Mouse (Mus musculus): ENCODE results near the gene Relb. TPM values are rescaled to one million over a fixed set of nuclear protein-coding genes. Genes with fewer than 3 reads are reported as not detected.

The Relb gene
- total RNA-seq, 1 experiment, result 13.9 TPM

DNA sequence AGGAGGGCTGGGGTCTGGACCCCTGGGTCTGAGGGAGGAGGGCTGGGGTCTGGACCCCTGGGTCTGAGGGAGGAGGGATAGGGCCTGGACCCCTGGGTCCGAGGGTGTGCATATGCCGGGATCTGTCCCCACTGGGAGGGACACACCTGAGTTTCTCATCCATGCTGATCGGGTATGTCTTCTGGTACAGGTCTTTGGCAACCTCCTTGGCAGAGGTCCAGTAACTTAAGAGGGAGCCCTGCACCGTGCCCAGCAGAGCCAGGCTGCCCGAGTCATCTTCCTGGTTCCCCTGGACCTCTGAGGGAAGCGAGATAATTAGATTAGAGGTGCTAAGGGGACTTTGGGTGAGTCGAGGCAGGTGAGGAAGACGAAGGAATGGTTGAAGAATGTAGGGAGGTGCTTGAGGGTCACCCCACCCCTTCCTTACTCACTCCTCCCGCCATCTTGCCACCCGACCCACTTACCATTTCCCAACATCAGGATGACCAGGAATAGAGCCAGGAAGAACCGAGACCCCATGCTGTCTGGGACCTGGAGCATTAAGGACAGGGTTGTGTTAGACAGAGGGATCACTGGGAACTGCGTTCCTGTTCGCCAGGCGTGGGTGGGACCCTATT is 44.0 kb upstream of the Relb start:
- no peak for DNase-seq (ENCODE audit: low read depth, low spot score)
- in situ Hi-C loops (cut with MboI; ENCODE audit: low sequenced_read_pairs in 2 of 2, unreplicated experiment in 2 of 2), result no loop called here
- no peaks in the 10 kb centered on the region for H3K36me3 ChIP-seq (ENCODE audit: control insufficient read depth, insufficient read depth, low read length, poor library complexity, severe bottlenecking)
- no peak overlapping the region for H3K9ac ChIP-seq (ENCODE audit: insufficient read depth, low read depth, low read length, poor library complexity, severe bottlenecking)
- no peaks in the 10 kb centered on the region for H3K9me3 ChIP-seq (ENCODE audit: control insufficient read depth, insufficient read depth, low read depth, low read length)
- TF ChIP-seq CHD2 (IDR thresholded peaks at IDR 0.05; ENCODE audit: low read depth, low read length), result no peak
- TF ChIP-seq ZNF384 (IDR thresholded peaks at IDR 0.05; ENCODE audit: low read depth, low read length), result no peak
- no peak for TF ChIP-seq HCFC1 (IDR thresholded peaks at IDR 0.05; ENCODE audit: borderline replicate concordance, insufficient read depth, low read length)
- no peak for TF ChIP-seq MAFK (IDR thresholded peaks at IDR 0.05; ENCODE audit: insufficient read depth, low read depth, low read length)
- TF ChIP-seq ZC3H11A (IDR thresholded peaks at IDR 0.05; ENCODE audit: borderline replicate concordance, low read depth, low read length), result no peak
- peaks cover 1 to 12% of the 10 kb centered on the region in 2 experiments; a peak in 3 of 4 replicates for H3K4me1 ChIP-seq (ENCODE audit: control insufficient read depth in 2 of 2, insufficient read depth in 2 of 2, low read length in 2 of 2, poor library complexity in 1 of 2)
- no peak overlapping the region for H3K4me3 ChIP-seq (ENCODE audit: insufficient read depth in 1 of 2, low read depth in 1 of 2, low read length in 2 of 2, poor library complexity in 1 of 2, severe bottlenecking in 1 of 2)
- H3K27ac ChIP-seq (ENCODE audit: insufficient read depth, low read depth, low read length, poor library complexity, severe bottlenecking), result no peak overlapping the region

DNA sequence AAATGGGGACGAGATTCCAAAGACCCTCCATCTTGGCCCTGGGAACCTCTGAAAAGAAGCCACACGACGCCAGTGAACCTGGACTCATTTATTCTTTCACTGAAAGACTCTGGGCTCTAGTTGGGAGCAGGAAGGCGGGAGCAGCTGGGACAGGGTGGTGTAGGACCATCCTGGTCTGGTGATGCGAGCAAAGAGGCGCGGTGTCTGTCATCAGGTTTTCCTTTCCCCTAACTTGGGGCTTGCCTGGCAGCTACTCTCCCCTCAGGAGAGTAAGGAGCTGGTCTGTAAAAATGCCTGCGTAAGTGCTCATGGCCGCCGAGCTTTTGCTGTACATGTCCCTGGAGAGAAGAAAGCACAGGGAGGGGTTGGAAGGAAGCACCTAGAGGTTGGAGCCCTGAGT is 42.3 kb upstream of the Relb start:
- in situ Hi-C loops (cut with MboI; ENCODE audit: low sequenced_read_pairs in 2 of 2, unreplicated experiment in 2 of 2), result no loop called here
- no peak for TF ChIP-seq ZNF384 (IDR thresholded peaks at IDR 0.05; ENCODE audit: low read depth, low read length)
- no peak for TF ChIP-seq HCFC1 (IDR thresholded peaks at IDR 0.05; ENCODE audit: borderline replicate concordance, insufficient read depth, low read length)
- TF ChIP-seq ZC3H11A (IDR thresholded peaks at IDR 0.05; ENCODE audit: borderline replicate concordance, low read depth, low read length), result no peak
- peaks cover 1 to 12% of the 10 kb centered on the region in 2 experiments; a peak in 3 of 4 replicates for H3K4me1 ChIP-seq (ENCODE audit: control insufficient read depth in 2 of 2, insufficient read depth in 2 of 2, low read length in 2 of 2, poor library complexity in 1 of 2)
- no peaks in the 10 kb centered on the region for H3K36me3 ChIP-seq (ENCODE audit: control insufficient read depth, insufficient read depth, low read length, poor library complexity, severe bottlenecking)
- H3K4me3 ChIP-seq (ENCODE audit: insufficient read depth in 1 of 2, low read depth in 1 of 2, low read length in 2 of 2, poor library complexity in 1 of 2, severe bottlenecking in 1 of 2), result no peak overlapping the region; a peak in 1 of 4 replicates
- no peaks in the 10 kb centered on the region for H3K9me3 ChIP-seq (ENCODE audit: control insufficient read depth, insufficient read depth, low read depth, low read length)
- DNase-seq (ENCODE audit: low read depth, low spot score), result no peak
- H3K9ac ChIP-seq (ENCODE audit: insufficient read depth, low read depth, low read length, poor library complexity, severe bottlenecking), result peak overlapping the region; percentile 18; the same call in 1 of the 2 replicates
- no peak overlapping the region for H3K27ac ChIP-seq (ENCODE audit: insufficient read depth, low read depth, low read length, poor library complexity, severe bottlenecking)

DNA sequence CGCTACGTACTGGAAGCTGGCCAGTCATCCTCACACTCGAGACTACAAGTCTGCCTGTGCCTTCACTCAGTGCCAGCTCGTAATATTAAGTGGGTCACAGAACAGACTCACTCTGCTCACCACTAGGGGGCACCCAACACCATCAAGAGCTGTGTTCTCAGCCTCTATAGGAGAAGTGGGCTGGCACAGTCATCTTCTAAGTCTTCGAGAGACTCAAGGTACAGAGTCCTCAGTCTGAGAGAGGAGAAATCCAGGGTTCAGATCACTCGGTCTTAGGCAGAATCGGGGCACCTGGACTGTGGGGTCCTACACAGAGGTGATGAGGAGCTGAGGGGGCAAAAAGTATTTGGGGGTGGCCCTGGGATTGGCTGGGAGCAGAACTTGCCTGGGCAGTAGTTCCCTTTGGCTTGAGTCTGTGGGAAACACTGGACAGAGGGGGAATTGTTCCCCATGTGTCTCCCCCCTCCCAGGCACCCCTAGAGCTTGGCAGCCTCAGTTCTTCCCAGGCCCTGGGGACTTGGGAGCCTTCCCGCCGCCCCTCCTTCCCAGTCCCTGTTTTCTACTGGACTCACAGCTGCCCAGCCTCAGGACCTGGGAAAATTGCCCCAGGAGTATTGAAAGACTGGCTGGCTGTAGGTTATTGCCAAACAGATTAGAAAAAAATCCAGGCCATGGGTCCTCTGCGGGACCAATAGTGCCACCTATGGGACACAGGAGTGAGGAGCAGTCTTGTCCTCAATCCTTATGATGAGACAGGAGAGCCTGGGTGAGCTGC is 39.9 kb upstream of the Relb start:
- peak; percentile 93 for DNase-seq (ENCODE audit: low read depth, low spot score)
- TF ChIP-seq CHD2 (IDR thresholded peaks at IDR 0.05; ENCODE audit: low read depth, low read length), result no peak
- TF ChIP-seq ZC3H11A (IDR thresholded peaks at IDR 0.05; ENCODE audit: borderline replicate concordance, low read depth, low read length), result peak; percentile 64
- TF ChIP-seq HCFC1 (IDR thresholded peaks at IDR 0.05; ENCODE audit: borderline replicate concordance, insufficient read depth, low read length), result 0 out of 2 replicates have a peak, but pooled peaks have one; percentile 14
- TF ChIP-seq ZNF384 (IDR thresholded peaks at IDR 0.05; ENCODE audit: low read depth, low read length), result peak; percentile 92
- Histone ChIP-seq H3K27ac (ENCODE audit: insufficient read depth, low read depth, low read length, poor library complexity, severe bottlenecking) (peak overlapping the region; percentile 3; the same call in 1 of the 2 replicates), H3K9ac (ENCODE audit: insufficient read depth, low read depth, low read length, poor library complexity, severe bottlenecking) (peak overlapping the region; percentile 69; the same call in 1 of the 2 replicates), H3K9me3 (ENCODE audit: control insufficient read depth, insufficient read depth, low read depth, low read length) (no peaks in the 10 kb centered on the region), H3K4me1 (ENCODE audit: control insufficient read depth in 2 of 2, insufficient read depth in 2 of 2, low read length in 2 of 2, poor library complexity in 1 of 2) (peaks cover 4 to 10% of the 10 kb centered on the region in 2 experiments), H3K36me3 (ENCODE audit: control insufficient read depth, insufficient read depth, low read length, poor library complexity, severe bottlenecking) (no peaks in the 10 kb centered on the region), H3K4me3 (ENCODE audit: insufficient read depth in 1 of 2, low read depth in 1 of 2, low read length in 2 of 2, poor library complexity in 1 of 2, severe bottlenecking in 1 of 2) (peak overlapping the region in 1 of 2 experiments; percentile 37; a peak in 1 of 4 replicates)
- in situ Hi-C loops (cut with MboI; ENCODE audit: low sequenced_read_pairs in 2 of 2, unreplicated experiment in 2 of 2), result no loop called here

DNA sequence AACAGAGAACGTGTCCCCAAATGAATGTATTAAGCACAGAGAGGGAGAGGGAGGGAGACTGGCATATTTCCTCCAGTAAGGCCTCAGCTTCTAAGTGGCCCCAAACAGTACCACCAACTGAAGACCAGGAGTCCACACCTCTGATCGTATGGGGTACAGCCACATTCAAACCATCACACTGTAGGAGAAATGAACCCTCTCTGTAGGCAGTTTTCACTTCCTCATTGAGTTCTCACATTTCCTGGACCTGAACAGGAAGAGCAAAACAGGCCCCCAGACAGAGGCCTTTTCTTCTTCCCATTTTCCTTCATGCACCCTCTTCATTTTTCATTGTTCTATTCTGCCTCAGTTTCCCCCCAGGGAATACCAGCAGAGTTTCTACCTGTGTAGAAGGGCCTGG is 38.2 kb upstream of the Relb start:
- Histone ChIP-seq H3K4me3 (ENCODE audit: insufficient read depth in 1 of 2, low read depth in 1 of 2, low read length in 2 of 2, poor library complexity in 1 of 2, severe bottlenecking in 1 of 2) (no peak overlapping the region), H3K36me3 (ENCODE audit: control insufficient read depth, insufficient read depth, low read length, poor library complexity, severe bottlenecking) (peaks cover 4% of the 10 kb centered on the region; the same call in 1 of the 2 replicates), H3K9ac (ENCODE audit: insufficient read depth, low read depth, low read length, poor library complexity, severe bottlenecking) (no peak overlapping the region), H3K9me3 (ENCODE audit: control insufficient read depth, insufficient read depth, low read depth, low read length) (no peaks in the 10 kb centered on the region), H3K4me1 (ENCODE audit: control insufficient read depth in 2 of 2, insufficient read depth in 2 of 2, low read length in 2 of 2, poor library complexity in 1 of 2) (peaks cover 6 to 8% of the 10 kb centered on the region in 2 experiments; a peak in 3 of 4 replicates), H3K27ac (ENCODE audit: insufficient read depth, low read depth, low read length, poor library complexity, severe bottlenecking) (no peak overlapping the region)
- TF ChIP-seq CHD2 (IDR thresholded peaks at IDR 0.05; ENCODE audit: low read depth, low read length) (no peak), HCFC1 (IDR thresholded peaks at IDR 0.05; ENCODE audit: borderline replicate concordance, insufficient read depth, low read length) (no peak), MAFK (IDR thresholded peaks at IDR 0.05; ENCODE audit: insufficient read depth, low read depth, low read length) (no peak), ZC3H11A (IDR thresholded peaks at IDR 0.05; ENCODE audit: borderline replicate concordance, low read depth, low read length) (no peak), ZNF384 (IDR thresholded peaks at IDR 0.05; ENCODE audit: low read depth, low read length) (no peak)
- DNase-seq (ENCODE audit: low read depth, low spot score), result no peak
- in situ Hi-C loops (cut with MboI; ENCODE audit: low sequenced_read_pairs in 2 of 2, unreplicated experiment in 2 of 2), result no loop called here
